20 mouse cellular contexts compared by ENCODE assay signal in genomic region chr15:97355676-97356303, GRCm38 (mm10).
DNase-seq lines count a peak whose midpoint lies in the region; ATAC-seq and TF ChIP-seq lines count a peak whose summit lies in the region.
"Had no signal": no experiment of that assay in that cellular context is flagged by ENCODE, and none has a peak within 500 bp of the region (broad histone marks: within the 10 kb centered on the region; RNA-seq: fewer than 3 reads in every experiment).

No protein-coding gene starts in this region.

- no peaks in the 10 kb centered on the region for H3K79me2 ChIP-seq in CH12.LX (replicated peaks; ENCODE audit: control insufficient read depth, extremely low read depth, insufficient read depth, poor library complexity, severe bottlenecking)

- H3K27me3 ChIP-seq in CH12.LX (replicated peaks) = no peaks in the 10 kb centered on the region
- no peaks in the 10 kb centered on the region for H3K27me3 ChIP-seq in thymus, adult 2 months (ENCODE audit: control insufficient read depth, insufficient read depth, low read length)
- H3K27me3 ChIP-seq: hindbrain, embryonic 15.5 days; kidney, embryonic 15.5 days; limb, embryonic 13.5 days; liver, embryonic 13.5 days had no signal

- no peak for TF ChIP-seq CTCF in CH12.LX (conservative IDR thresholded peaks at IDR 0.05 in 1 of 2, IDR thresholded peaks at IDR 0.05 in 1 of 2; ENCODE audit: low read depth in 2 of 2, low read length in 2 of 2)
- TF ChIP-seq CTCF in thymus, adult 2 months (IDR thresholded peaks at IDR 0.05; ENCODE audit: borderline replicate concordance, control insufficient read depth, extremely low read depth, insufficient read depth, low read length, poor library complexity) = no peak

- peak overlapping the region in 1 of 3 experiments; percentile 24 for H3K4me3 ChIP-seq in CH12.LX (replicated peaks in 1 of 3; ENCODE audit: low read depth in 2 of 3, low read length in 2 of 3, poor library complexity in 1 of 3)
- no peak overlapping the region for H3K4me3 ChIP-seq in thymus, adult 2 months (ENCODE audit: control insufficient read depth, insufficient read depth, low read length)
- H3K4me3 ChIP-seq: forebrain, embryonic 10.5 days; hindbrain, embryonic 15.5 days; kidney, embryonic 15.5 days; limb, embryonic 13.5 days; liver, embryonic 13.5 days had no signal

- intact Hi-C loops in gastrocnemius, postnatal 36 days (cut with DNase I) = no loop called here

- DNase-seq in 3T3-L1 (ENCODE audit: low read depth, low spot score) (peak; percentile 46), 416B (ENCODE audit: low read depth) (peak; percentile 93), CH12.LX (ENCODE audit: extremely low read depth) (no peak), liver (no peak)
- DNase-seq in gastrocnemius, postnatal 36 days = no peak
- no peak for DNase-seq in thymus, adult 2 months
- DNase-seq: adrenal gland, postnatal 36 days; cerebellum, adult 9-11 months; forebrain, postnatal 0 days; liver, embryonic 13.5 days; lung, embryonic 14.5 days; thymus, postnatal 36 days had no signal

- dilution Hi-C loops in CH12.LX (cut with MboI; ENCODE audit: extremely low pct_ligation_motif_present, extremely low pct_unique_long_range_greater_than_20kb, low sequenced_read_pairs) = no loop called here

- peaks cover 8 to 32% of the 10 kb centered on the region in 2 experiments for H3K4me1 ChIP-seq in CH12.LX (ENCODE audit: control insufficient read depth in 1 of 2, insufficient read depth in 2 of 2)
- peaks cover 9% of the 10 kb centered on the region for H3K4me1 ChIP-seq in thymus, adult 2 months (replicated peaks; ENCODE audit: control insufficient read depth, insufficient read depth, low read length)
- H3K4me1 ChIP-seq: forebrain, embryonic 10.5 days; kidney, embryonic 15.5 days; limb, embryonic 13.5 days had no signal

- no peaks in the 10 kb centered on the region for H3K9me3 ChIP-seq in CH12.LX (replicated peaks; ENCODE audit: low read length)
- H3K9me3 ChIP-seq: forebrain, embryonic 10.5 days; hindbrain, embryonic 15.5 days; kidney, embryonic 15.5 days; limb, embryonic 13.5 days; liver, embryonic 13.5 days had no signal

- no peak for TF ChIP-seq POLR2A in CH12.LX (IDR thresholded peaks at IDR 0.05; ENCODE audit: low read depth, low read length)
- TF ChIP-seq POLR2A in thymus, adult 2 months (IDR thresholded peaks at IDR 0.05; ENCODE audit: control insufficient read depth, extremely low read depth, insufficient read depth, low read length, poor library complexity) = no peak

- WGBS in thymus, adult 2 months = 73% methylated on average over 9 of the region's 9 CpGs

- peak; percentile 89 for ATAC-seq in inflammation-experienced regulatory T-cells, adult 6 months
- ATAC-seq: forebrain, postnatal 0 days; intestine, embryonic 16.5 days had no signal

- no peak overlapping the region for H3K9ac ChIP-seq in CH12.LX (ENCODE audit: insufficient read depth, low read depth)
- H3K9ac ChIP-seq: forebrain, postnatal 0 days; hindbrain, embryonic 15.5 days; kidney, embryonic 15.5 days; limb, embryonic 13.5 days; liver, embryonic 13.5 days; lung, embryonic 14.5 days had no signal

- no peak overlapping the region for H3K27ac ChIP-seq in CH12.LX (ENCODE audit: insufficient read depth, low read depth)
- no peak overlapping the region for H3K27ac ChIP-seq in thymus, adult 2 months (ENCODE audit: control insufficient read depth, insufficient read depth, low read length)
- H3K27ac ChIP-seq: forebrain, embryonic 10.5 days; hindbrain, embryonic 15.5 days; kidney, embryonic 15.5 days; limb, embryonic 13.5 days; liver, embryonic 13.5 days; macrophage had no signal

- TF ChIP-seq EP300 in CH12.LX (IDR thresholded peaks at IDR 0.05; ENCODE audit: low read length) = peak; percentile 76

- H3K4me2 ChIP-seq in CH12.LX (ENCODE audit: insufficient read depth, low read depth, poor library complexity, severe bottlenecking) = no peak overlapping the region
- H3K4me2 ChIP-seq: heart, embryonic 11.5 days; hindbrain, embryonic 15.5 days; kidney, embryonic 15.5 days; limb, embryonic 13.5 days; liver, embryonic 13.5 days; lung, embryonic 14.5 days had no signal

- peaks cover 0 to 9% of the 10 kb centered on the region in 2 experiments for H3K36me3 ChIP-seq in CH12.LX (replicated peaks in 1 of 2; ENCODE audit: control insufficient read depth in 1 of 2, insufficient read depth in 1 of 2, low read length in 1 of 2)
- no peaks in the 10 kb centered on the region for H3K36me3 ChIP-seq in thymus, adult 2 months (ENCODE audit: control insufficient read depth, insufficient read depth, low read length)
- H3K36me3 ChIP-seq: forebrain, embryonic 10.5 days; hindbrain, embryonic 15.5 days; kidney, embryonic 15.5 days; limb, embryonic 13.5 days; liver, embryonic 13.5 days had no signal

- in situ Hi-C loops in CH12.LX (cut with MboI; ENCODE audit: low pct_ligation_motif_present, low pct_unique_long_range_greater_than_20kb, low sequenced_read_pairs) = no loop called here

- no peak for TF ChIP-seq RAD21 in CH12.LX (IDR thresholded peaks at IDR 0.05; ENCODE audit: low read depth, low read length)

TF ChIP-seq in CH12.LX, 34 proteins besides CTCF, POLR2A, EP300 and RAD21:
- peak; percentile 56; the same call in 1 of the 2 replicates for TF ChIP-seq CHD2 (IDR thresholded peaks at IDR 0.05; ENCODE audit: low read length)
- TF ChIP-seq MAZ (IDR thresholded peaks at IDR 0.05; ENCODE audit: low read depth, low read length) = no peak
- no peak for TF ChIP-seq MYC (IDR thresholded peaks at IDR 0.05; ENCODE audit: low read depth, low read length)
- TF ChIP-seq KAT2A (IDR thresholded peaks at IDR 0.05; ENCODE audit: insufficient replicate concordance, low read length) = no peak
- TF ChIP-seq IRF4 (IDR thresholded peaks at IDR 0.05; ENCODE audit: low read depth, low read length) = peak; percentile 88
- TF ChIP-seq RCOR1 (conservative IDR thresholded peaks at IDR 0.05; ENCODE audit: low read depth, low read length) = no peak
- TF ChIP-seq ETS1 (conservative IDR thresholded peaks at IDR 0.05; ENCODE audit: low read depth, low read length) = 0 out of 2 replicates have a peak, but pooled peaks have one; percentile 13
- TF ChIP-seq NELFE (IDR thresholded peaks at IDR 0.05; ENCODE audit: low read depth, low read length) = no peak
- no peak for TF ChIP-seq GABPA (IDR thresholded peaks at IDR 0.05; ENCODE audit: insufficient replicate concordance, low read depth, low read length)
- TF ChIP-seq POLR2AphosphoS2 (IDR thresholded peaks at IDR 0.05; ENCODE audit: low read depth, low read length) = no peak
- TF ChIP-seq SIN3A (IDR thresholded peaks at IDR 0.05; ENCODE audit: low read length) = no peak
- peak; percentile 66 for TF ChIP-seq JUN (IDR thresholded peaks at IDR 0.05; ENCODE audit: insufficient read depth, low read depth, low read length)
- TF ChIP-seq MAFK (IDR thresholded peaks at IDR 0.05; ENCODE audit: insufficient replicate concordance, low read length) = no peak
- TF ChIP-seq HCFC1 (IDR thresholded peaks at IDR 0.05; ENCODE audit: low read depth, low read length) = no peak
- no peak for TF ChIP-seq MAX (IDR thresholded peaks at IDR 0.05; ENCODE audit: low read length)
- peak; percentile 95 for TF ChIP-seq ZNF384 (IDR thresholded peaks at IDR 0.05; ENCODE audit: low read depth, low read length)
- TF ChIP-seq UBTF (IDR thresholded peaks at IDR 0.05; ENCODE audit: low read depth, low read length) = no peak
- no peak for TF ChIP-seq PAX5 (IDR thresholded peaks at IDR 0.05; ENCODE audit: low read length)
- TF ChIP-seq MEF2A (IDR thresholded peaks at IDR 0.05; ENCODE audit: borderline replicate concordance, low read depth, low read length) = 0 out of 2 replicates have a peak, but pooled peaks have one; percentile 36
- no peak for TF ChIP-seq NRF1 (IDR thresholded peaks at IDR 0.05; ENCODE audit: low read depth, low read length)
- no peak for TF ChIP-seq ZMIZ1 (IDR thresholded peaks at IDR 0.05; ENCODE audit: low read depth, low read length)
- TF ChIP-seq USF2 (conservative IDR thresholded peaks at IDR 0.05; ENCODE audit: low read depth, low read length) = no peak
- TF ChIP-seq TBP (conservative IDR thresholded peaks at IDR 0.05; ENCODE audit: low read depth, low read length) = no peak
- TF ChIP-seq JUND (conservative IDR thresholded peaks at IDR 0.05; ENCODE audit: low read depth, low read length) = peak; percentile 85
- TF ChIP-seq BHLHE40 (IDR thresholded peaks at IDR 0.05; ENCODE audit: low read depth, low read length) = no peak
TF ChIP-seq in CH12.LX: peak in this region for 7.

Comparison
In these comparisons a context has a peak if more than half of its experiments do, and no peak if none do; other contexts are left out.
1. DNase-seq: peak in 3T3-L1 (single experiment) and 416B (single experiment); none in CH12.LX (single experiment), gastrocnemius, postnatal 36 days (0 of 2), liver (single experiment) and thymus, adult 2 months (single experiment).